Mouse (Mus musculus) layer of hippocampus, adult 8-10 months (tissue): ENCODE results near the gene Gpatch8. TPM values are rescaled to one million over a fixed set of nuclear protein-coding genes. Genes with fewer than 3 reads are reported as not detected.

Source experiments
- DNase-seq, 2 experiments: peaks; one replicate each; pipeline ENCODE4 v3.0.0; 2022; ENCODE audit warnings: low spot score in 2 of 2
- total RNA-seq, 4 experiments: library from RNA; stranded (reverse); gene quantifications; 2 replicates each; pipeline ENCODE4 v1.2.4; 2022

Gpatch8 gene
- total RNA-seq, 4 experiments from 2014 or later, result 49.2 to 66.6 (median 52.9) TPM

GRCm38 (mm10) chr11:102453131-102453530, 103.1 kb downstream of the Gpatch8 start:
- no peak for DNase-seq

- peak in 1 of 2 experiments; percentile 35 for DNase-seq
Observed at GRCm38 (mm10) chr11:102449043-102450008, 106.9 kb downstream of the Gpatch8 start.

- peak in 1 of 2 experiments; percentile 55 for DNase-seq
Observed at GRCm38 (mm10) chr11:102448327-102448726, 107.9 kb downstream of the Gpatch8 start.

DNA sequence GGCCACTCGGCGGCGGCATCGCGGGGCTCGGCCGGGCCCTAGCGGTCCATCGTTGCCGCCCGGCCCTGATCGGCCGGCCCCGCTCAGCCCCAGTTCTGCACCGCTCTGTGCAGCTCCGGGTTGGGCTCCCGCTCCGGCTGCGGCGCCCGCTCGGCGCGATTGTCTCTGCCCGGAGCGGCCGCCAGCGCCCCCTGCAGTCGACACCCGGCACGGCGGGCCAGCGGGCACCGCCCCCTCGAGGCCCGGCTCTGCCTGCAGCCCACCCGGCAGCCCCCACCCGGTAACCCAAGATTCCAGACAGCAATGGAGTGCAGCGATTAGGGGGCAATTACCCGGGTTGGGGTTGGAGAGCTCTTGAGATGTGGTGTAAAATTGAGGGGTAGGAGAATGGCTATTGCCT, 108.7 kb downstream of the Gpatch8 start, which contains the start of gene Fam171a2:
TSS of gene Fam171a2 (minus strand) at position 186 of the 400 bp plus-strand sequence.
- DNase-seq, result peak in 1 of 2 experiments; percentile 72

GRCm38 (mm10) chr11:102446581-102447461, 109.4 kb downstream of the Gpatch8 start:
- no peak for DNase-seq

DNA sequence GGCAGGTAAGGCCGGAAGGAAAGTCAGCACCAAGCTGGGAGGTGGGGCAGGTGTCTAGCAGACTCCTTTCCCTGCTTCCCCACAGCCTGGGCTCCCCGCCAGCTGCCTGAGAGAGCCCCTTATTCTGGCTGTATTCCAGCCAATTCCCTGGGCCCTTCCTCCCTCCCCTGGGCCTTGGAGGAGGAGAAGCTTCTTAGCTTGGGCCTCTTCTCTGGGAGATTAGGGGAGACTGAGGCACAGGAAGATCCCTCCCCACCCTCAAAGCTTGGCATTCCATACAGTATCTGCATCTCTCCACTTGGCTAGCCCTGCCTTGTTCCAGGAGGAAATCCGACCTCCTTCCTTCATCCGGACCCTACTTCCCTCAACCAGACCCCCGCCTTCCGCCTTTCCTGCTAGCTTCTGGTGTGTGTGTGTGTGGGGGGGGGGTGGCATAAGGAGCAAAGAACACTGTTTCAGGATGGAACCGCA, 110.3 kb downstream of the Gpatch8 start:
- no peak for DNase-seq

- peak in 1 of 2 experiments; percentile 23 for DNase-seq
Observed at GRCm38 (mm10) chr11:102445264-102445890, 110.8 kb downstream of the Gpatch8 start.

DNA sequence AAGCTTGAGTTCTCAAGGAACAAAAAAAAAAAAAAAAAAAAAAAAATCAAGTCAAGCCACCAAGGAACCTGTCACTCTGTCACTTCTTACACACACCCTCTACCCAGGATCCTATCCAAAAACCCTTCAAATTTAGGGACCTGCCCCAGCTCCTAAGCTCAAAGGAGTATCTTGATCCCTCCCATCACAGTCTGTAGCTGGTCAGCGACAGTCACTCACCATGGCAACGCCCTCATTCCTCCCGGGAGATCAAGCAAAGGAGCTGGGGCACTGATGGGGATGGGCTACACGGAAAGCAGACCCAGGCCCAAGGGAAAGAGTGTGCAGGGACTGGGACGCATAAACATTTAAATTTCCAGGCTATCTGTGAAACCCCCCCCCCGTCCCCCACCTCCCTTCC, 111.4 kb downstream of the Gpatch8 start:
- no peak for DNase-seq

DNA sequence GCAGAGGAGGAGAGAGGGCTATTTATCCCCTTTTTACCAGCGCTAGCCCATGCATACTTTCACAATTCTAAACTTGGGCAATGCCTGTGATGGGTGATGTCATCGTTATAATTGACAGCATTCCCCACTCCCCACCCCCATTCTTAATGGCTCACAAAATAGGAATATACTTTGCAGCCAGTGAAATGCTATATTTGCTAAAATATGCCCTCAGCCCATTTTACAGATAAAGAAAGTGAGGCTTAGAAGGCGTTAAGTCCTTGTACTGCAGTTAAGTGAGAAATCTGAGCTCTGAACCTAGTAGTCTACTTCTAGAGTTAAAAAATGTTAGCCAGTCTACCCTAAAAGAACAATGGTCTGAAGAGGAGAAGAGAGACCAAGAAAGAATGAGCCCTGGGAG, 111.9 kb downstream of the Gpatch8 start:
- DNase-seq, result no peak

DNA sequence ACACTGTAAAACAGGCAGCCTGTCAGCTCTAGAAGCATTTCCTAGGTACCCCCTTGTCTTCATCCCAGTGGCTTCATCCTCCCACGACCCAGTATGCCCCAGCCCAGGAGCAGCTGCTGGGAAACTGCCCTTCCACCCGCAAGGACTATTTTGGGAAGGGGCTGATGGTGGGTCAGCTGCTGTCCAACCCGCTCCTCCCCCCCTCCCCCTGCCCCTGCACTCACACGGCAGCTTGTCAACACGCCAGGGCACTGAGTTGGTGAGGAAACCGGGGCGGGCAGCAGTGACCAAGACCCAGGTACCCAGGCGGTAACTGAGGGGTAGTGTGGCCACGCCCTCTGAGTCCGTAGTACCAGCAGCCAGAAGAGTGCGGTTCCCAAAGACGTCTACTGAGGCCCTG, 112.5 kb downstream of the Gpatch8 start:
- no peak for DNase-seq

DNA sequence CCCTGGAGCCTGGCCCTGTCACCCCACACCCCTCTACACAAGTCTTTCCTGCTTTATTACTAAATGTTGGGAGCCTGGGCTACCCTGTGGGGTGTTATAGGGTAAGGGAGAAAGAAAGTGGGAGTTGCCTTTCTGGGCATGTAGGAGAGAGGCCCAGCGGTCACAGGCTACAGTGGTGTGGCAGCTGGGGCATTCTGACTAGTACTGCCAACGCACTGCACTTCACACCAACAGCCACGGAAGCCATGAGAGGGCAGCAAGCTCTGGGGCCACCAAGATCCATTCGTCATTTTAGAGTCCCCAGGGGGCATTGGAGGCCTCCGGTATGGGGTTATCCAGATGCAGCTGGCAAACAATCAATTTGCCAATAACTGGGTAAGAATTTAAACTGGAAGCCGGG, 114.1 kb downstream of the Gpatch8 start:
- DNase-seq, result no peak

DNA sequence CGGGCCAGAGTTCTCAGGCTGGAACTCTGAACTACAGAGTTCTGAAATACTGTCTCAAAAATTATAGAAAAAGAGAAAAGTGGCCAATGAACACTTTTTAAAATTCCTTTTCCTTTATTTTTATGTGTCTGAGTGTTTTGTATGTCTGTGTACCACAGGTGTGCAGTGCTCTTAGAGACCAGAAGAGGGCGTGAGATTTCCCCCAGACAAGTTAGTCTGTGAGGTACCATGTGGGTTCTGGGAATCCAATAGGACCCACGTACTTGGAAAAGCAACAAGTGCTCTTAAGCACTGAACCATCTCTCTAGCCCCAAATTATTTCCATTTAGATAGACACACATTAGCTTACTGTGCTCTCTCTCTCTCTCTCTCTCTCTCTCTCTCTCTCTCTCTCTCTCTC, 114.8 kb downstream of the Gpatch8 start:
- no peak for DNase-seq

DNA sequence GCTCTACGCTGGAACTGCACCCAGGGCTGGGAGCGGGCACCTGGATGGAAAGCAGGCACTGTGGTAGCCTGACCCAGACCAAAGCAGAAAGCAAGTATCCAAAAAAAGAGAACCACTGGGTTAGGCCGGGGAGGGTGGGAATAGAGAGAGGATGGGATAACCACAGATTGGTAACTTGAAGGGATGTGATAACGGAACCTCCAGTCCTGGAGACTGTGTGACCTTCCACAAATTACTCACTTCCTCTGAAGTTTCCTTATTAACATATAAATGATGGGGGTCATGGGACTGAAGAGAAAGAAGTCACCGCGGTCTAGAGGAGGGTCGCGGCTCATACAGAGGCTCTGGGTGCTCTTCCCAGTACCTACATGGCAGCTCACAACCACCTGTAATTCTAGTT, 115.9 kb downstream of the Gpatch8 start:
- no peak for DNase-seq

GRCm38 (mm10) chr11:102439093-102440082, 116.8 kb downstream of the Gpatch8 start:
- DNase-seq, result peak in 1 of 2 experiments; percentile 27

DNA sequence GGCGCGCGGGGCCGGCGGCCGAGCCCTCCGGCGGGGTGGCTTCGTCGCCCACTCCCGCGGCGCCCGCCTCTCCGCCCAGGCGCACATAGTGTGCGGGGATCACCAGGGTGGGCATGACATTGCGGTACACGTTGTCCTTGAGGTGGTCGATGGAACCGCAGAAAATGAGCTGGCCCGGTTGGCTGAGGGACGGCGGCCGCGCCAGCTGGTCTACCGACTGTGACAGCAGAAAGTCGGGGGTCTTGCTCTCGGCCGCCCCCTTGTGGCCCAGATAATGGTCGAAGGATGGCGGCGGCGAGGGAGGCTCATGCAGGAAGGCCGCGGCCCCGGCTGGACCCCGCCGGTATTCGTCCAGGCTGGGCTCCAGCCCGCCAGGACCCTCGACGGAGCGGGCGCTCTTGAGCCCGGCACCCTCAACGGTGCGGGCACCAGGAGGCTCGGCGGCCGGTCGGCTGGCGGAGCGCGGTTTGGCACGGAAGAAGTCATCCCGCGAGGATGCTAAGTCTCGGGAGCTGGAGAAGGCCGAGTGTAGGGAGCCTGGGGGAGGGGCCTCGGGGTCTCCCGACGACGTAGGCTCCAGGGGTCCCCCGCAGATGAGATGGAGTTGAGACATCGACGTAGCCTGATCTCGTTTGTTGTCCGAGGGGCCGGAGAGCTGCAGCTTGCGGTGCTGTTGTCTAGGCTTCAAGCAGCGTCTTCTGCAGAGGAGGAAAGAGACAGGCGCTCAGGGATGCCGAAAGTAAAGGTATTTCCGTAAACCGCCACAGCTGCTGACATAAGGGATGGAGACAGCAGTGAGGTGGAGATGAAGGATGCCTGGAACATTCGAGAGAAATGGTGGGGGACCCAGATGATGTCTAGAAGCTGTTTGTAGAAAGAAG, 117.7 kb downstream of the Gpatch8 start:
- peak in 1 of 2 experiments; percentile 81 for DNase-seq

DNA sequence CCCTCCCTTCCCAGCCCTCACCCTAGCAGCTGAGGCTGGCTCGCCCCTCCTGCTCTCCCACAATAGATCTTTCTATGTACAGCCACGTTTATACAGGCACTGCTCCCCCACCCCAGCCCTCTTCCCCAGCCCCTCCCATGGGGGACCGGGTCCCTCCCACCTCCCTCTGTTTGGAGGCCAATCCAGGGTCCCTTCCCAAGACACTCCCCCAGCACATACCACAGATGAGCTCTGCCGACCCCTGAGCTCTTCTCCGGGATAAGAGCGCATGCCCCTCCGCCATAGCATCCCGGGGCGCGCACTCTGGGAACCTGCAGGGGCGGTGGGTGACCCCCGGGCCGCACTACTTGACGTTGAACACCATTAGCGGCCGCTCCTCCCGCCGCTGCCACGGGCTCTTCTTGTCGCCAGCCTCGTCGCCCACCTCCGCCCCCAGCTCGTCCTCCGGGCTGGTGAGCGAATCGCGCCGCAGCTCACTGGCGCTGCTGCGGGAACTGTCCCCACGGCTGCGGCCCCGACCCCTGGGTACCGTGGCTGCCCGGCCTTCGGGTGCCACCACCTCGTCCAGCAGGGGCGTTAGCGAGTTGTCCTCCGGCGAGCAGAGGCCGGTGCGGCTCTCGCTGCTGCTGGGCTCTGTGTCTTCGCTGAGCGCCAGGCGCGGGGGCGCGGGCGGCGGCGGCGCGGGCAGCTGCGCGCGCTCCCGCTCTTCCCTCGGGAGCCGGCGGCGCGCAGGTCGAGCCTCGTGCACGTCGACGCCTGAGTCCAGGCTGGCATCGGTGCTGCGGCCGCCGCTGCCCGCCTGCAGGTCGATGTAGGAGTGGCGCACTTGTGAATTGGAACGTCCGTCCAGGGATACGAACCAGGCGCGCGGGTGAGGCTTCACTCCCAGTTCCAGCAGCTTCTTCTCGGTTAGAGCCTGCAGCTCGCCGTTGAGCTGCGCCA, 118.8 kb downstream of the Gpatch8 start:
- peak in 1 of 2 experiments; percentile 65 for DNase-seq

DNA sequence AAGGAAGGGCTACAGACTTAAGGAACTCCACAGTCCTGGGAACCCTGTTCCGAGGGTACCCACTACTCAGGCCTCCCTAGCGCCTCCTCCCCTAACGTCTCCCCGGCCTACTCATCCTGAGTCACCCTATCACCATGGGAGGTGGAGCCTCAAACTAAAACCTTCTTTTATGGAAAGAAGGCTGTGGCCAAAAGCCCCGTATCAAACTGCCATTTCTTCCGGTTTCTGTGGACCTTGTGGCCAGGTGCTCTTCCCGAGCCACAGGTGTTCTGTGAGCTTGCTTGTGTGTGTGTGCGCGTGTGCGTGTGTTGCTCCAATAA, 119.8 kb downstream of the Gpatch8 start:
- no peak for DNase-seq
